Mouse (Mus musculus) spleen, postnatal 36 days (tissue): ENCODE results near the gene Elp4.

Source experiments
- DNase-seq, 2 experiments: peaks; one replicate each; pipeline ENCODE4 v3.0.0; 2022; ENCODE audit warnings: low spot score in 2 of 2, mixed read lengths in 1 of 2

Elp4 gene

DNA sequence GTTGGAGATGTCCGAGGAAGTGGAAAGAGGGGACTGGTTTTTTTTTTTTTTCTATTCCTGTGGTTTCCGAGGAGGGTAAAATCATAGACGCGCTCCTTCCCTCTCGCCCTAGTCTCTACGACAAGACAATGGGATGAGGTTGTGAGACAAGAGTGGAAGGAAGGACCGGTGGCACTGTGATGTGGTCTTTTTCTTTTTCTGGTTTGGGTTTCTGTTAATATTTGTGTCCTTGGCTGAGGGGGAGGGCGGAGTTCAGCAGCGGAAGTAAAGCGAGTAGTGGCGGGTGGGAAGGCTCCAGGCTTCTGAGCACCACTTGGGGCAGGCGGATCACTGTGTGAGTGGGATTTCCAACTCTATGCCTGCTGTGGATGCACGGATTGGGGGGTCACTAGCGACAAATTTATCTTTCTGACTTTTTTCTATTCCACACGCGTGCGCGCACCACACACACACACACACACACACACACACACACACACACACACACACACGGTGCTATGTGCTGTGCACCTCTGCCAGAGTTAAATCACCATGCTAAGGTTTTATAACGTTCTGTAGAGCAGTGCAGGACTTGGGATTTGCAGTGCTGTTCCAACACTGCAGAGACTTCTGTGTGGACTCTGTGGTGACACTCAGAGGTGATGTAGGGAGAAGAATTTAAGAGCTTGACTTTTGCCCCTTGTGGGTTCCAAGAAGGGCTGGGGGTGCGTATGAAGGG, 221.6 kb downstream of the Elp4 start:
- no peak for DNase-seq

DNA sequence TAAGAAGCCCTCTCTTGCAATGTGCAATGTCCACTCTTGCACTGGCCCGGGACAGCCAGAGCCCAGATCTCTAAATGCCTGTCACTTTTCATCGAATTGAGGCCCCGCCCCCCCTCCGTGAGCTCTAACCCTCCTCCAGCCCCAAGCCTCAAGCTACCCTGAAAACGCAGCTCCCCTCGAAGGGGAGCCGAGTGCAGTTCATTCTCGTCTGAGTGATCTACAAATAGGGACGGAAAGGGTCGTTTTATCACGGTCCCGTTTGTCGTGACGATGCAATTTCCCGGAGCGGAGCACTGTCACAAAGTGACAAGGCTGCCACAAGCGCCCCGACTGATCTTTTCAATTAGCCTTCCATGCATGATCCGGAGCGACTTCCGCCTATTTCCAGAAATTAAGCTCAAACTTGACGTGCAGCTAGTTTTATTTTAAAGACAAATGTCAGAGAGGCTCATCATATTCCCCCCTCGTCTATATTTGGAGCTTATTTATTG, 222.3 kb downstream of the Elp4 start:
- no peak for DNase-seq

DNA sequence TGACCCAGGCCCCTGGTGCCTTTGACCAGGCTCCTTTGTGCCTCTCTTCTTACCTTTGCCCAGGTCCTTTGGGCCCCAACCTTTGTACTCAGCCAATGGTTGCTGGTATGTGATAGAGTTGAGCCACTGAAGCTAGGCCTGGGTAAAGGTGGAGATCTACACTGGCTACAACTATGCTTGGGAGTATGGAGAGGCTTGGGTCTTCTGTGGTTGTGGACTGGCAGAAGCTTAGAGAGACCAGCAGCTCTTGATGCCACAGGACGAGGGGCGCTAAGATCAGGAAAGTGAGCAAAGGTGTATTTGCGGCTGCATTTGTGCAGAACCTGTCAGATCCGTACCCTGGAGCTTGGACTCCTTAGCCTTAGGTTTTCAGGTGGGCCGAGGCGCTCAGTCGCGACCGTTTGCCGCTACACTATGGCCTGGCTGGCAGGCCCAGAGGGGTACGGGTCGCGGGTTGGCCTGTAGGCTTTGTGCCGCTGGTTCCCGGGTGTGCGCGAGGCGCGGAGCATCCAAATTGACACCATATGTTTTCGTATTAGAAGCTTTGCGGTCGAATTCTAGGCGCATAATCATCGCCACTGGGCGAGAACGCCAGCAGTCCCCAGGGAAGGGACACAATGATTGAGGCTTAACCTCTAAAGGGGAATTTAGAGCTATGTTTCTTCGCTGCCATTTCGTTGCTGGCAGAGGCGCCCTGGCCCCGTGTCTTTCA, 223.2 kb downstream of the Elp4 start:
- no peak for DNase-seq

- no peak for DNase-seq
These were observed 224.0 kb downstream of the Elp4 start for GRCm38 (mm10) chr2:105680146-105680998.

DNA sequence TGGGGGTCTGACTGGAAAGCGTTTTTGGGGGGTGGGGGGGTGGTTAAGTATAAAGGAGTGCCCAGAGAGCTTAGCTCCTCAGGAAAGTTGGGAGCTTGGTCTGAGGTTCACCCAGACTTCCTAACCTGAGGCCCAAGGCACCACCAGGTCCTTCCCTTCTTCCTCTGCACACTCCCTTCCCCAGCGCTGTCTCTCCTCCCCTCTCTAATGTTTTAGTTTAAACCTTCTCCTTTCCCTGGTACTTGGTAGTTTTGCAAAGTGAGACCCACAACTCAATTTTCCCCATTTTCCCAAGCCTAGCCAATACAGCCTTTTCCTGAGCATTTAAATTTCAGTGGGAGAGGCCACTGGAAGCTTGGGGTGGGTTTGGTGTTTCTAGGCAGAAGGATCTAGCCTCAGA, 225.0 kb downstream of the Elp4 start:
- DNase-seq = no peak

GRCm38 (mm10) chr2:105678880-105679321, 225.5 kb downstream of the Elp4 start:
- no peak for DNase-seq

GRCm38 (mm10) chr2:105678306-105678705, 226.1 kb downstream of the Elp4 start:
- DNase-seq = no peak

DNA sequence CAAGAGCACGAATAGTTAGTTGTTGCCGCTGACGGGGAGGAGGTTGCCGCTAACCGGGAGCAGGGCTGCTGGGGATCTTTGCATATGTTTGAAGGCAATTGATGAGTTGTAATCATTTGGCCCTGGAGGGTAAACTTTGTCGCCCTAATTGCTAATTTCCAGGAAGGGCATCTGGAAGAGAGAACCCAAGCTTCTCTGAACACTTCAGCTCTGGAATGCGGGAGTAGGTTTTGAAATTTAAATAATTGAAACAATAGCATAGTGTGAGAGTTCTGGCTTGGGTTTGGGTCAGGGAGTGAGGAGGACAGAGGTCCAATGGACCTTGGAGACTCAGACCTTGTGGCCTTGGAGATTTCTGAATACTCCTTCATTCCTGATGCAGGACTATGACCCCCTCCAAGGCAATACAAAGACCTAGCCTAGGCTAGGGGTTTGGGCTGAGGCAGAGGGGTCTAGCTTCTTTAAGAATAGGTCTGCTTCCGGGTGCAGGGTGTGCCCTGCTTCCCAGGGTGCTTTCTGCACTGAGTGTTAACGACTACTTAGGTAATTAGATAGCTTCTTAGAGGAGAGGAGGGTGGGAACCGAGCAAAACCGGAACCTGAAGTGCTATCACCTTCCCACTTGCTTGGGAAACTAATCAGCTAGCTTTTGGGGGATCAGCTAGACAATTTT, 226.8 kb downstream of the Elp4 start:
- no peak for DNase-seq

- DNase-seq = no peak
These were observed 227.4 kb downstream of the Elp4 start for GRCm38 (mm10) chr2:105676909-105677433.

- no peak for DNase-seq
These were observed 228.1 kb downstream of the Elp4 start for GRCm38 (mm10) chr2:105676080-105676908.

- no peak for DNase-seq
These were observed 228.7 kb downstream of the Elp4 start for GRCm38 (mm10) chr2:105675730-105676079.

- peak; percentile 31 to 46 for DNase-seq
These were observed 229.3 kb downstream of the Elp4 start for GRCm38 (mm10) chr2:105674875-105675729.

DNA sequence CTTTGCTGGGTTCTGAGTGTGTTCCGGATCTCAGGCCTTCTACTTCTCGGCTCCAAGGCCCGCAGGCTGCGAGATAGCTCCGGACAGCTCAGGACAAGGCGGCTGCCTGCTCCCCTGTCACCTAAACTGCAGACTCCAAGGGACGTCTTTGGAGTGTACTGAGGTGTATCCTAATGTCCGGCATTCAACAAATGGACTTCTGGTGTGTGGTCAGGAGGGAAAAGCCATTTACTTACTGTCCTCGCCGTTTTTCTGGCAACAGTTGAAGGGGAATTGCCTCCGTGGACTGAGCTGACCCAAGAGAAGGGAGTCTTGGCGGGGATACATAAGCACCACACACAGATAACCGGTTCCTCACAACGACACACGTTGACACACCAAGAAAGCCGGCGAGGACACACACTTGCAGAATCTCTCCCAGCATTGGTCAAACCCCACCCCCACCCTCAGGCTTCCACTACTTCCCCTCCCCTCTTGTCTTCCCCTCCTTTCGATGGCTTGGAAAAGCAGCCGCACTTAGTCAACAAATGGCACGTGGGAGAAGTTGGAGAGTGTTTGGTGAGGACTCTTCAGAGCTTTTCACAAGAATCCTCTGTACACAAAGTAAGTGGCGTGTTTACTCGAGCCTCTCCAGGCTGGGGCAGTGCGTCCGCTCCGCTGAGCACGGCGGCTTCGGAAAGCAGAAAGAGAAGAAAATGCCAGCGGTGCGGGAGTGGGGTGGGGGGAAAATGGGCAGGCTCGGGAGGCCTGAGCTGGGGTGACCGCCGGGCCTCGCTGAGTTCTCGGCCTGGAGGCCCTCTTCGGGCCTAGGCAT, 230.1 kb downstream of the Elp4 start:
- no peak for DNase-seq

DNA sequence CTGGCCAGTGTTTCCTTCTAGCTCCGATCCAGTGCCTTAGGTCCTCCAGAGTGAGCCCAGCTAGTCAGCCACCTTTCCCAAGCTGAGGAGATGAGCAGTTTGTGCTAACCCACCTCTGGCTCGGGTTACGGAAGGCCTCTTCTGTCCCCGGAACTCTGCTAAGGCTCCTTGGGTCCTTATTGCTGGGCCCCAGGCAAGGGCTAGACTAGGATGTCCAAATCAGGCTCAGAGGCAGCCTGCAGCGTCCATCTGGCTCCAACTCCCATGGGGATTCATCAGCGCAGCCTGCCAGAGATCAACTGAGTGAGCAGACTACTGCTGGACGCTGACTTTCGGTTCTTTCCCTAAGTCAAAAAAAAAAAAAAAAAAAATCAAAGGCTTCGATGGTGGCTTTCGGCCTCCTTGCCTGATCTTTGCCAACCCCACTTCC, 230.7 kb downstream of the Elp4 start:
- DNase-seq = no peak

- DNase-seq = no peak
These were observed 231.3 kb downstream of the Elp4 start for GRCm38 (mm10) chr2:105673054-105673453.

DNA sequence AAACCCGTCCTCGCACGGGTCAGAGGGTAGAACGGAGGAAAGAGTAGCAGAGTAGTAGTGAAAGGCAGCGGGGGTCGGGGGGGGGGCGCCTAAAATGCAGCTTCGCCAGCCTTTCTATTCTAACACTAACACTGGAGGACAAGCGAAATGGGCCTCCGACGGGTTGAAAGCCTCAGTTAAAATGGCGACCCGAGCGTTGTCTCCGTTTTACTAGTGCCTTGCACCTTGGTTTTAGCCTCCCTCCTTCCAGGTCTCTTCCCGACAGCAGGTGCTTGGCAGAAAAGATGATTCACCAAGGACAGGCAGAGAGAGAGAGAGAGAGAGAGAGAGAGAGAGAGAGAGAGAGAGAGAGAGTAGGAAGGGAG, 231.8 kb downstream of the Elp4 start:
- no peak for DNase-seq

DNA sequence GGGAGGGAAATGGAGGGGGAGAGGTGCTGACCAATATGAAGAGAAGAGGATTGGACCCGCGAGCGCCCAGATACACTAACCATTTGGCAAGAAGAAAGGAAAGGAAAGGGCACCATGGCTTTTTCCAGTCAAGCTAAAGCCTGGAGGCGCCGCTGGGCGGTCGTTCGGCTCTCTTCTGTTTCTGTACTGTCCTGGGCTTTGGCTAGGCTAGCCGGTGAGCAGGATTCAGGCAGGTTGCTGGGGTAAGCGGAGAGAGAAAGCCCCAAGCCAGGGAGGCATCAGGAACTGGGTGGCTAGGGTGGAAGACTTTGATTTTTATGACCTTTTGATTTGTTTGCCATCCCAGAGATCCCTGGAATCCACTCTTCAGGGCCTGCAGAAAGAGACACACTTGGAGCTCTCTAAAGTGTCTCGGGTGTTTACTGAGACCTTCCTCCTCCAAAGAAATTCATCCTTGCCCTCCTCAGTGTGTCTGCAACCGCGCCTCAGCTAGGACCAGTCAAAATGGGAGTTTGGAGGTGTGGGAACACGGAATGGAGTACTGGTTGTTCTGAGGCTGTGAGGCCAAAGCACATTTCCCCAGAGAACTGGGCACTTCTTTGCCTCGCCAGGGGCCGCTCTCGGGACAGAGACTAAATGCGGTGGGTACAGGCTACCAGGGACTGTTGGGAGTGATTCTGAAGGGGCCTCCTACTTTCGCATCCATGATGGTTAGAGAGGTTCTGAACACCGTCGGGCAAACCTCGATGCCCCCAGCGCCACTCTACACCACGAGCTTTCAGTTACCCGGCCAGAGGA, 232.4 kb downstream of the Elp4 start:
- DNase-seq = no peak
